Mouse (Mus musculus) layer of hippocampus, postnatal 36 days (tissue): ENCODE measurements at regions not wholly inside any gene's neighbourhood (a gene's known extent, or its start where the extent isn't known, plus 50 kb on each side); places are given as distances from the start of the nearest gene placed in this dataset.
A peak's percentile ranks its signal among the peaks of the same experiment; 100 is the strongest.
"Not testable (repeated sequence)": the region's sequence is repeated elsewhere in the genome, so short reads cannot be mapped to it uniquely, and the experiment has no call there.

Source experiments
- DNase-seq, 2 experiments: peaks; one replicate each; pipeline ENCODE4 v3.0.0; 2022

- DNase-seq: no peak
Observed at GRCm38 (mm10) chr5:52010426-52010825, 179.9 kb downstream of the Dhx15 start.

- no peak for DNase-seq
Observed at GRCm38 (mm10) chr5:52008942-52009341, 181.4 kb downstream of the Dhx15 start.

- no peak for DNase-seq
Observed at GRCm38 (mm10) chr5:52006843-52007242, 183.5 kb downstream of the Dhx15 start.

- DNase-seq: no peak
Observed at GRCm38 (mm10) chr5:51990847-51991610, 199.3 kb downstream of the Dhx15 start.

GRCm38 (mm10) chr5:51989396-51989795 lies 200.9 kb downstream of the Dhx15 start:
- DNase-seq: no peak

GRCm38 (mm10) chr5:51988913-51989312 lies 201.4 kb downstream of the Dhx15 start:
- no peak for DNase-seq

GRCm38 (mm10) chr5:51984966-51985365 lies 205.3 kb downstream of the Dhx15 start:
- DNase-seq: no peak

GRCm38 (mm10) chr5:51982780-51983179 lies 207.5 kb downstream of the Dhx15 start:
- DNase-seq: peak in 1 of 2 experiments; percentile 21

GRCm38 (mm10) chr5:51980901-51981300 lies 209.4 kb downstream of the Dhx15 start:
- no peak for DNase-seq

- DNase-seq: no peak
Observed at GRCm38 (mm10) chr5:51952499-51952898, 237.8 kb downstream of the Dhx15 start.

GRCm38 (mm10) chr5:51949996-51950395 lies 240.3 kb downstream of the Dhx15 start:
- DNase-seq: no peak

- no peak for DNase-seq
Observed at GRCm38 (mm10) chr5:51946062-51946461, 244.3 kb downstream of the Dhx15 start.

- not testable (repeated sequence) for DNase-seq
Observed at GRCm38 (mm10) chr5:51941925-51942291, 248.4 kb downstream of the Dhx15 start.

- no peak for DNase-seq
Observed at GRCm38 (mm10) chr5:51941255-51941924, 248.9 kb downstream of the Dhx15 start.

- DNase-seq: no peak
Observed at GRCm38 (mm10) chr5:51938845-51939244, 251.5 kb downstream of the Dhx15 start.

- no peak for DNase-seq
Observed at GRCm38 (mm10) chr5:51937320-51937719, 253.0 kb downstream of the Dhx15 start.

GRCm38 (mm10) chr5:51935391-51936354 lies 254.6 kb downstream of the Dhx15 start:
- DNase-seq: no peak

GRCm38 (mm10) chr5:51934910-51935309 lies 255.4 kb downstream of the Dhx15 start:
- DNase-seq: no peak

- no peak for DNase-seq
Observed at GRCm38 (mm10) chr5:51933331-51933730, 257.0 kb downstream of the Dhx15 start.

GRCm38 (mm10) chr5:51930416-51930815 lies 259.9 kb downstream of the Dhx15 start:
- DNase-seq: no peak

- no peak for DNase-seq
Observed at GRCm38 (mm10) chr5:51928801-51929200, 261.5 kb downstream of the Dhx15 start.

- peak; percentile 37 for DNase-seq
Observed at GRCm38 (mm10) chr5:51923417-51923816, 266.9 kb downstream of the Dhx15 start.

- no peak for DNase-seq
Observed at GRCm38 (mm10) chr5:51922973-51923372, 267.3 kb downstream of the Dhx15 start.
